Mouse (Mus musculus): ENCODE data around the gene Dact3.

Gene Dact3

GRCm38 (mm10) chr7:16891641-16892351 lies 16.7 kb downstream of the Dact3 start, which contains the start of gene Gng8:
TSS of gene Gng8 (plus strand) at chr7:16891786.
- intact Hi-C loops (cut with DNase I): no loop called here

- intact Hi-C loops (cut with DNase I): no loop called here
Observed at GRCm38 (mm10) chr7:16892352-16892730, 17.2 kb downstream of the Dact3 start.

DNA sequence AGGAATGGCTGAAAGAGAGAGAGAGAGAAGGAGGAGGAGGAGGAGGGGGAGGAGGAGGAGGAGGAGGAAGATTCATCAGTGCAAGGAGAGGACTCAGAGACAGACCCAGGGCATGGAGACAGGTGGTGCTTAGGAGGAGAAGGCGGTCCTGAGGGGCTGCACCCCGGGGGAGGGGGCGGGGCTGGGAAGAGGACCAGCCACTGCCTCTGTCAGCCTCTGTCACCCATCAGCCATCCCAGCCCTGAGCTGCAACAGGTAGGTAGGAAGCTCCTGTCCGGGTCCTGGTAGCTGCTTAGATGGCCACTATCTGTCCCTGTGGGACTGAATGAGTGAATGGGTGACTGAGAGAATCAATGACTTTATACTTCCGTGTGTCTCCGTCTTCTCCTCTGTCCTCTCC lies 18.5 kb downstream of the Dact3 start:
- intact Hi-C loops (cut with DNase I): no loop called here

DNA sequence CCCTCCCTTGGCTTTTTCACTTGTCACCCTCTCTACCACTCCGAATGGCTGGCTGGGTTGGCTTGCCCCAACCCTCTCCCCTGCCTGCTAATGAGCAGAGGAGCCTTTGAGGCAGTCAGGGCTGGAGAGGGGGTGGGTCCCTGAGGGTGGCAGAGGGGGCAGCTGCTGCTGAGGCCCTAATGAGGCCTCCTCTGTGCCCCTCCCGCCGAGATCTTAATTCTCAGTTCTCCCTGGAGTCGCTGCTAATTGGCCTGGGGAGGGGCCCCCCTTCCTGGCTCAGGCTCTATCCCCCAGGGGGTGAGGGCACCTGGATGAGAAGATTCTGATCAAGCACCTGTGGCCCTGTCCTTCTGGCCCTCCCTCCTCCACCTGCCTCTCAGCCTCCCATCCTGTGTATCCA lies 19.2 kb downstream of the Dact3 start:
- intact Hi-C loops (cut with DNase I): no loop called here

DNA sequence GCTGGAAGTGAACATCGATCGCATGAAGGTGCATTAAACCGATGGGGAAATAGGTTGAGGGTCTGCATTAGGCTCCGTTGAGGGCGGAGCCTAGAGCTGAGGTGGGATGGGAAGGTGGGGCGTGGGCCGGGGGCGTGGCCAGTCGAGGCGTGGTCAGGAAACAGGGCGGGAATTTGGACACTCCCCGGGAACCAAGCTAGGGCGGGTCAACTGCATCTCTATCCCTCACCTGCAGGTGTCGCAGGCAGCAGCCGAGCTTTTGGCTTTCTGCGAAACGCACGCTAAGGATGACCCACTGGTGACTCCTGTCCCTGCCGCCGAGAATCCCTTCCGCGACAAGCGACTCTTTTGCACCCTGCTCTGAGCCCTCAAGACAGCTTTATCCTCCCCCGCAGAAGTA lies 19.9 kb downstream of the Dact3 start:
- intact Hi-C loops (cut with DNase I): loop anchor here (5.0 kb wide), 1 partner anchor 33 kb away; no protein-coding TSS in a partner anchor

DNA sequence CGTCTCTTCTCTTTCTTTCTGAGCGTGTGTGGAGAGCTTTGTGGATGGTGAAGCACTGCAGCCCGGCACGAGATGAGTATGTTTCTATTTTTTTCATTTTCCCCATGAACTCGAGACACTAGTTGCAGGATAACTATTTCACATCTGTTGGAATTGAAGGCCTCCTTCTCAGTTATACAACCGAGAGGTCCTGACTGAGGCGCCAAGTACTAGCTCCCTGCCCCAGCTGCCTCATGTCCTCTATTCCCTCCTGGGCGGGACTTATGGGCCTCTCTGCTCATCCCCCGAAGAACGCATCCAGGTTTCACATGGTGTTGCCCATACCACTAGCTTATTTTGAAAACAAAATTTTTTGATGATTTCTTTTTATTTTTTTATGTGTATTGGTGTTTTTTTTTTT lies 20.4 kb downstream of the Dact3 start:
- intact Hi-C loops (cut with DNase I): loop anchor here (5.0 kb wide), 1 partner anchor 33 kb away; no protein-coding TSS in a partner anchor

- intact Hi-C loops (cut with DNase I): no loop called here
Observed at GRCm38 (mm10) chr7:16900526-16900925, 25.4 kb downstream of the Dact3 start.

DNA sequence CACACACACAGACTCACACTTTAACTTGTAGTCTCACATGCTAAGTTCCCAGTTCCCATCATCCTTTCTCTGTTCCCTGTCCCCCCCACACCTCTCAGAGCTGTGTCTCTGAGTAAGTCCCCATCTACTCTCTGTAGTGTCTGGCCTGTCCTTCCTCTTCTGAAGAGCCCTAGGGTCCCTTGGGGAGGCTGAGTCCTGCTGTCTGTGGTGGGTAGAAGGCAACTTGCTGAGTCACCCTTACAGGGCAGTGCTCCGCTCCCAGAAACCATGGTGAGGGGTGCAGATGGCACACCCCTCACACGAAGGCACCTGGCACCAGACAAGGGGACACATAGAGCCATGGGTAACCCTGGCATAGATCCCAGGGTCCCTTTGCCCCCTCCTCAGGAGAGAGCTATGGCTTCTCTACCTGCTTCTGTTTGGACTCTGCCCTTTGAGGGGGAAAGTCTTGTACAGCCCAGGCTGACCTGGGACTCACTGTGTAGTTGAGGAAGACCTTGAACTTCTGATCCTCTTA lies 28.4 kb downstream of the Dact3 start:
- intact Hi-C loops (cut with DNase I): no loop called here

DNA sequence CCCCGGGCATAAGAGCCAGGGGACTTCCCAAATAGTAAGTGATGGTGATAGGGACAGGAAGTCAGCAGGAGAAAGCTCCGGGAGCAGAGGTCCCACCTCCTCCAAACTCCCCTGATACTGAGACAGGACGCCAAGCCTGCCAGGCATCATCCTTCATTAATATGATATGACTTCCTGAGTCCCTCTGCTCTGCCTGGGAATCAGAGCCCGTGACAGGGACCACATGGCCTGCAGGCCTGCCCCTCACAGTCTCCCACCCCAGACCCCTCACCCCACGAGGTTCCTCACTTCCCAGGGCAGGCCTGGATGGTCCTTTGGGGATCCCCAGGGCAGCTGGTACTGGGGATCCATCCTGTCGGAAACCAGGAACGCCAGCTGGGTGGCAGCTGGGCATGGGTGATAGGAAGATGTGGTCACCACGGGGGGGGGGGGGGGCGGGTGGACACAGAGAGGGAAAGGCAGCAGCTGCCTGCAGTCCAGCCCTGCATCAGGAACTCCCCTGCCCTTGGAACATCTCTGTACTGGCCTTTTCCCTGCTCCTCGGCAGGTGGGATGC lies 29.1 kb downstream of the Dact3 start:
- intact Hi-C loops (cut with DNase I): no loop called here

DNA sequence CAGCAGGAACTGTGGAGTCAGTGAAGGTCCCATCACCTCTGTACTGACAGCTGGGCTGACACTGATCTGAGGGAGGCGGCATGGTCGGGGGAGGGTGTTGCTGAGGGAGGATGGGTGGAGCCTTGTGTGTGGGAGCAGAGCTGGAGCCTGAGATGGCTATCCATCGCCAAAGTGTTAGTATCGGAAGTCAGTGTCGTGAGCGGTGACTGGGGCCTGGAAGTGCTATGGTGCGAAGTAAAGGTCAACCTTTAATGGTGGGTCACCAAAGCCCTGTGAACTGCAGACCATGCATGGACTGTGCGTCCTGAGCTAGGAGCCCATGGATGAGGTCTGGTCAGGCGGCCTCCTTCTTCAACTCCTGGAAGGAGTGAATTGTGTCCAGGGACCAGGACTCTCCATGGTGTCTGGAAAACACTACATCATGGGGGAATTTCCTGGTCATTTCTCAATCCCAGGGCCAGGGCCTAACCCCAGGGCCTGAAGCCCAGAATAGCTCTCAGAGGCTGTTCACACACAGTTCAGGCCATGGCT lies 30.4 kb downstream of the Dact3 start:
- intact Hi-C loops (cut with DNase I): no loop called here

- intact Hi-C loops (cut with DNase I): no loop called here
Observed at GRCm38 (mm10) chr7:16906281-16906680, 31.2 kb downstream of the Dact3 start, which contains the start of gene Ptgir. TSS of gene Ptgir (plus strand) at chr7:16906490.

DNA sequence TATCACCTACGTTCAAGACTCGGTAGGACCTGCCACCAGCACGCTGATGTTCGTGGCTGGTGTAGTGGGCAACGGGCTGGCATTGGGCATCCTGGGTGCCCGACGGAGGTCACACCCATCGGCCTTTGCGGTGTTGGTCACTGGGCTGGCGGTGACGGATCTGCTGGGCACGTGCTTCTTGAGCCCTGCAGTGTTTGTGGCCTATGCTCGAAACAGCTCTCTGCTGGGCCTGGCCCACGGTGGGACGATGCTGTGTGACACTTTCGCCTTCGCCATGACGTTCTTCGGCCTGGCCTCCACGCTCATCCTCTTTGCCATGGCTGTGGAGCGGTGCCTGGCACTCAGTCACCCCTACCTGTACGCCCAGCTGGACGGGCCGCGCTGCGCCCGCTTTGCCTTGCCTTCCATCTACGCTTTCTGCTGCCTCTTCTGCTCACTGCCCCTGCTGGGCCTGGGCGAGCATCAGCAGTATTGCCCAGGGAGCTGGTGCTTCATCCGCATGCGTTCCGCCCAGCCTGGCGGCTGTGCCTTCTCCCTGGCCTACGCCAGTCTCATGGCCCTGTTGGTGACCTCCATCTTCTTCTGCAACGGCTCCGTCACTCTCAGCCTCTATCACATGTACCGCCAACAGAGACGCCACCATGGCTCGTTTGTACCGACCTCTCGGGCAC lies 31.9 kb downstream of the Dact3 start:
- intact Hi-C loops (cut with DNase I): no loop called here

- intact Hi-C loops (cut with DNase I): no loop called here
Observed at GRCm38 (mm10) chr7:16907842-16908241, 32.7 kb downstream of the Dact3 start.

- intact Hi-C loops (cut with DNase I): no loop called here
Observed at GRCm38 (mm10) chr7:16908367-16908766, 33.2 kb downstream of the Dact3 start.

DNA sequence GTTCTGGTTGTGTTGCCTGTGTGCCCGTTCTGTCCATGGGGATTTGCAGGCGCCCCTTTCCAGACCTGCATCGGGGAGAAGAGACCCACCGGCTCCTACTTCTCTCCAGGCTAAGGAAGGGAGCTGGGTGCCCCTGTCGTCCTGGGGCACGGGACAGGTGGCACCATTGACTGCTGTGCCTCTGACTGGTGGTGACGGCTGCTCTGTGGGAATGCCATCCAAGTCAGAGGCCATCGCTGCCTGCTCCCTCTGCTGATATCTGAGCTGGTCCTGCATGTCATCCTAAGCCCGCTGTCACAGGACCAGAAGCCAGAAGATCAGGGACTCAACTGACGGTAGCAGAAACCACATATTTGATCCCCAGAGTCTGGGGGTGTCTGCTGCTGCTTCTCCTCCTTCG lies 33.7 kb downstream of the Dact3 start:
- intact Hi-C loops (cut with DNase I): no loop called here

DNA sequence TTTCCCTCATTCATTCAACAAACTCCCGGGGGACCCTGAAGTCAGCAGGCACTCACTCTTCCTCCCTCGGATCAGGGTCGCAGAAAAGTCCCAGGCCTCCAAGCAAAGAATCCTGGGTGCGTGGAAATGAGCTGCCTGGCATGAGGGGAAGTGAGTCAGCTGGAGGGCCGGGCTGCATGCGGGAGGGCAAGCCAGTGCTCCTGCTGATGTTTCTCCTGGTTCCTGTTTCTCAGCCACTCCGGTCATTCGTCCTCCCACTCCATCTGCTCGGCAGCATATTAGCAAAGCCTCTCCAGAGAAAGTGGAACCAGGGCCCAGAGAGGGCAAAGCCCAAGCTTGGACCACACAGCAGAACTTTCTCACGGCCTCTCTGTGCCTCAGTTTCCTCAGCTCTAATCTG lies 34.8 kb downstream of the Dact3 start:
- intact Hi-C loops (cut with DNase I): loop anchor here (5.0 kb wide), 1 partner anchor 38 kb away; no protein-coding TSS in a partner anchor

DNA sequence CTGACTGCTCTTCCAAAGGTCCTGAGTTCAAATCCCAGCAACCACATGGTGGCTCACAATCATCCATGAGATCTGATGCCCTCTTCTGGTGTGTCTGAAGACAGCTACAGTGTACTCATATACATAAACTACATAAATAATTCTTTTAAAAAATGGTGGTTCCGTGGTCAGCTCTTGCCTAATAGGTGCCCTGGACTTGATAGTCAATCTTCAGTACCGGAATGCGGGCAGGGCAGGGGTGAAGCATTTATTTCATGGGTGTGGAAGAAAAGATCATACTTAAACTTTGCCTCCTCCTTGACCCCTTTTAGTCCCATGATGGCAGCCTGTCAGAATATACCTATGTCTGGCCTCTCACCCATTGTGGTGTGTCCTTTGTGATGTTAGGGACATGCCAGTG lies 36.8 kb downstream of the Dact3 start:
- intact Hi-C loops (cut with DNase I): loop anchor here (5.0 kb wide), 1 partner anchor 40 kb away; no protein-coding TSS in a partner anchor

GRCm38 (mm10) chr7:16912360-16912759 lies 37.2 kb downstream of the Dact3 start:
- intact Hi-C loops (cut with DNase I): loop anchor here (5.0 kb wide), 1 partner anchor 40 kb away; no protein-coding TSS in a partner anchor

- intact Hi-C loops (cut with DNase I): loop anchor here (1.0 to 5.0 kb wide), 2 partner anchors 18 to 42 kb away; no protein-coding TSS in a partner anchor
Observed at GRCm38 (mm10) chr7:16913806-16914452, 38.8 kb downstream of the Dact3 start.

DNA sequence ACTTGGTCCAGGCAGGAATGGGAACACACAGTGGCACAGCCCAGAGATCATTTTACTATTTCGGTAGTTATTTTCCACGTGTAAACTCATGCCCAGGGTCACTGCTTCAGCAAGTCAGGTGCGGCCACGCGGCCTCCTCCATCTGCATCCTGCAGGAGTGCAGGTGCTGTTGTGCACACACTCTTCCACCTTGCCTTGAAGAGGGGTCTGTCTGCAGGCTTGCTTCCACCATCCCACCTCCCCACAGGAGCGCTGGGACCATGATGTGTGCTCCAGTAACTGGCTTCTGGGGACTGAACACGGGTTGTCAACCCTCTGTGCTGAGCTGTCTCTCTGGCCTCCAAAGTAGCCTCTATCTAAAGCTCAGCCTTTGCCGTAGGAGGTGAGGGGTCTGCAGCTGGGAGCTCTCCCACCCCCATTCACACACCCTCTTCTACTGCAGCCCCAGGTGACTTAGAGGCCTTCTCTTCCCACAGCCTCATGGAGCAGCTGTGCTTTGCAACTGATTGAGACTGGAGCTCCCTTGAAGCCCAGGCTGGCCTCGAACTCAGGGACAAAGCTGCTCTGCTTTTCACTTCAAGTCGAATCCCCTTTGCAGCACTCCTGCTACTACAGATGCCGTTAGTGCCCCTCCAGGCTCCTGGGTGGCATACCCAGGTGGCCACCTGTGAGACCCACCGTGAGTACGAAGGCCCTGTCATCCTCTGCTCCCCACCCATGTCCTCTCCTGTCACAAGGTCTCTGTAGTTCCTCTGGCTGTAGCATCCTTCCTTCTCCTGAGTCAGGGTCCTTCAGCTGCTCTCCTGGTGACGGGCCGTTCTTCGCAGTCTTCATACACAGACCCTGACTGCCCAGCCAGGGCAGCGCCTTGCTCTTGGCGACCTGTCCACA lies 39.6 kb downstream of the Dact3 start:
- intact Hi-C loops (cut with DNase I): loop anchor here (5.0 kb wide), 1 partner anchor 42 kb away; no protein-coding TSS in a partner anchor

Data from adrenal gland (tissue).